Mouse (Mus musculus) neural tube, embryonic 15.5 days (tissue): ENCODE data around the gene H2afx. TPM values are rescaled to one million over a fixed set of nuclear protein-coding genes. Genes with fewer than 3 reads are reported as not detected.
"Not testable (repeated sequence)": the region's sequence is repeated elsewhere in the genome, so short reads cannot be mapped to it uniquely, and the experiment has no call there.

Source experiments
- ATAC-seq: fragments of 200-750 bp; cut with Nextera tagmentation; 2 replicates; pipeline ENCODE4 v1.8.0; 2017; ENCODE audit warnings: mild to moderate bottlenecking, moderate TSS enrichment, moderate library complexity; ENCODE audit not compliant: low FRiP score
- H3K27ac ChIP-seq: fragments of 300-500 bp; sonication (generic); replicated peaks from 2 replicates; pipeline ENCODE4 v1.5.1; 2015; ENCODE audit warnings: mild to moderate bottlenecking, inconsistent platforms
- H3K27me3 ChIP-seq: fragments of 300-500 bp; sonication (generic); replicated peaks from 2 replicates; pipeline ENCODE4 v1.6.1; 2015; ENCODE audit warnings: inconsistent platforms
- H3K36me3 ChIP-seq: fragments of 300-500 bp; sonication (generic); 2 replicates; pipeline ENCODE4 v1.6.1; 2015; ENCODE audit warnings: inconsistent platforms
- H3K4me1 ChIP-seq: fragments of 300-500 bp; sonication (generic); 2 replicates; pipeline ENCODE4 v1.6.1; 2015; ENCODE audit warnings: inconsistent platforms
- H3K4me2 ChIP-seq: fragments of 300-500 bp; sonication (generic); 2 replicates; pipeline ENCODE4 v1.6.1; 2015; ENCODE audit warnings: inconsistent platforms, mild to moderate bottlenecking, moderate library complexity
- H3K4me3 ChIP-seq: fragments of 300-500 bp; sonication (generic); replicated peaks from 2 replicates; pipeline ENCODE4 v1.5.1; 2015; ENCODE audit warnings: mild to moderate bottlenecking, inconsistent platforms
- H3K9ac ChIP-seq: fragments of 300-500 bp; sonication (generic); replicated peaks from 2 replicates; pipeline ENCODE4 v1.6.1; 2015; ENCODE audit warnings: mild to moderate bottlenecking, inconsistent platforms
- H3K9me3 ChIP-seq: fragments of 300-500 bp; sonication (generic); replicated peaks from 2 replicates; pipeline ENCODE4 v1.6.1; 2016; ENCODE audit warnings: inconsistent platforms
- WGBS: fragments of 180-500 bp; shearing (Covaris S2); methylation state at CpG from one replicate; pipeline ENCODE4 v1.1.7; 2015; ENCODE audit warnings: mixed read lengths; 5-methylcytosine and 5-hydroxymethylcytosine counted together
- polyA plus RNA-seq: library from polyadenylated mRNA; unstranded; fragments of >200 nt; fragmentation: Nextera tagmentation; extraction: Ambion mirVana; gene quantifications from 2 replicates; pipeline ENCODE4 v1.2.1, GENCODE M21; 2015

H2afx gene
- polyA plus RNA-seq, 1 experiment from 2014 or later: 108 TPM

GRCm38 (mm10) chr9:44343781-44344421 lies 9.4 kb downstream of the H2afx start, which contains the start of gene Hmbs:
TSS of gene Hmbs (minus strand) at chr9:44344228.
- peaks cover 20% of the 10 kb centered on the region for H3K4me1 ChIP-seq
- peak within 1 kb of the TSS; percentile 70 for H3K4me2 ChIP-seq
- ATAC-seq: peak; percentile 95
- peak within 1 kb of the TSS; percentile 86 for H3K9ac ChIP-seq
- WGBS: under 1% methylated on average over 39 of the region's 39 CpGs
- H3K9me3 ChIP-seq: no peaks in the 10 kb centered on the region
- H3K36me3 ChIP-seq: peaks cover 31% of the 10 kb centered on the region
- no peaks in the 10 kb centered on the region for H3K27me3 ChIP-seq
- peak within 1 kb of the TSS; percentile 99 for H3K27ac ChIP-seq
- peak within 1 kb of the TSS; percentile 92 for H3K4me3 ChIP-seq

DNA sequence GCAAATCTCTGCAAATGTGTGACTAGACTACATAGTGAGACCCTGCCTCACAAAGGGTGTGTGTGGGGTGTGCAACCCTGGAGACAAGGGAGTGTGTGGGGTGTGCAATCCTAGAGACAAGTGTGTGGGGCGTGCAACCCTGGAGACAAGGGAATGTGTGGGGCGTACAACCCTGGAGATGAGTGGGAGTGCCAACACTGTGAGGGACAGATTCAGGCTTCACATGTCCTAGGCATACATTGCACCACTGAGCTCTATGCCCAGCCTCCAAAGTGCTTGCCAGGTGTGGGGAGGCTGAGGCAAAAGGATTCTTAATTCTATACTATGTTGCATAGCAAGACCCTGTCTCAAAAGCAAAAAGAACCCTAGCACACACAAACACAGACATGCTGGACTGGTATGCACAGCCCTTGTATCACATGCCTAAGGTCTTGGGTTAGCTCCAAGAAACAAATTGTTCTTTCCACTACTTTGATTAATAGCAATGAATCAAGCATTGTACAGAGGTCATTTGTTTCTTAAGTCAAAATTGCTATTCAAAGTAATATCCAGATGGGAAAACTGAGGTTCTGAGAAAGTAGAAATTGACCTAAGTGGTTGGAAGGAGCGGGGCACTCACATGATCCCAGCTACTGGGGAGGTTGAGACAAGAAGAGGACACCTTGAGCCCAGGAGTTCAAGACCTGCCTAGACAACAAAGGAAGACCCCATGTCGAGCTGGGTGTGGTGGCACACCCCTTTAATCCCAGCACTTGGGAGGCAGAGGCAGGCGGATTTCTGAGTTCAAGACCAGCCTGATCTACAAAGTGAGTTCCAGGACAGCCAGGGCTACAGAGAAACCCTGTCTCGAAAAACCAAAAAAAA lies 11.3 kb downstream of the H2afx start:
- Histone ChIP-seq H3K27me3 (no peaks in the 10 kb centered on the region), H3K9me3 (no peaks in the 10 kb centered on the region), H3K36me3 (peaks cover 42% of the 10 kb centered on the region), H3K27ac (no peak overlapping the region), H3K4me1 (peaks cover 20% of the 10 kb centered on the region), H3K9ac (no peak overlapping the region), H3K4me3 (no peak overlapping the region), H3K4me2 (no peak overlapping the region)
- WGBS: 95% methylated on average over 6 of the region's 6 CpGs
- ATAC-seq: no peak

- WGBS: 94% methylated on average over 9 of the region's 9 CpGs
- Histone ChIP-seq H3K36me3 (peaks cover 56% of the 10 kb centered on the region), H3K4me1 (peaks cover 18% of the 10 kb centered on the region)
Observed at GRCm38 (mm10) chr9:44347166-44347565, 12.7 kb downstream of the H2afx start.

GRCm38 (mm10) chr9:44347621-44348020 lies 13.1 kb downstream of the H2afx start:
- WGBS: 94% methylated on average over 4 of the region's 4 CpGs
- H3K36me3 ChIP-seq: peaks cover 61% of the 10 kb centered on the region

More at GRCm38 (mm10) chr9:44347166-44347565, 12.7 kb downstream of the H2afx start:
- no peak for ATAC-seq
- Histone ChIP-seq H3K4me3 (no peak overlapping the region), H3K9ac (no peak overlapping the region), H3K9me3 (no peaks in the 10 kb centered on the region), H3K4me2 (no peak overlapping the region), H3K27me3 (no peaks in the 10 kb centered on the region), H3K27ac (no peak overlapping the region)

DNA sequence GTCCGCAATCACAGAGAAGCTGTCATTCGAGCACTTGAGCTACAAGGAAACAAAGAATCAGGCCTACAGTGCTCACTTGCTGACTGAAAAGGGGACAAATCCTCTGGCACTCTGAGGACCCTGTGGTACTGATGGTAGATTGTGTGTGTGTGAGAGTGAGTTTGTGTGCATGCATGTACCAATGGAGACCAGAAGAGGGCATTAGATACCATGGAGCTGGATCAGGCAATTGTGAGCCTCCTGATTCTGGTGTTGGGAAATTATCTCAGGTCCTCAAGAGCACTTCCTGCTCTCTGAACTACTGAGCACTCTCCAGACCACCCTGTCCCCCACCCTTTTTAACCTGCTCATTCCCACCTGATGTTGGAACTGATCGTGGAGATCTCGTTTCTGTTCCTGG lies 14.1 kb downstream of the H2afx start:
- ATAC-seq: no peak
- H3K9ac ChIP-seq: no peak overlapping the region
- peaks cover 5% of the 10 kb centered on the region; the same call in 1 of the 2 replicates for H3K4me1 ChIP-seq
- no peak overlapping the region for H3K4me2 ChIP-seq
- no peak overlapping the region for H3K4me3 ChIP-seq
- no peaks in the 10 kb centered on the region for H3K27me3 ChIP-seq
- WGBS: 97% methylated on average over 4 of the region's 4 CpGs
- H3K9me3 ChIP-seq: no peaks in the 10 kb centered on the region
- no peak overlapping the region for H3K27ac ChIP-seq
- peaks cover 70% of the 10 kb centered on the region for H3K36me3 ChIP-seq

More at GRCm38 (mm10) chr9:44347621-44348020, 13.1 kb downstream of the H2afx start:
- no peak overlapping the region for H3K4me2 ChIP-seq
- no peak overlapping the region for H3K9ac ChIP-seq
- no peaks in the 10 kb centered on the region for H3K9me3 ChIP-seq
- no peaks in the 10 kb centered on the region for H3K27me3 ChIP-seq
- no peak overlapping the region for H3K4me3 ChIP-seq
- ATAC-seq: no peak
- peaks cover 14% of the 10 kb centered on the region for H3K4me1 ChIP-seq
- no peak overlapping the region for H3K27ac ChIP-seq

DNA sequence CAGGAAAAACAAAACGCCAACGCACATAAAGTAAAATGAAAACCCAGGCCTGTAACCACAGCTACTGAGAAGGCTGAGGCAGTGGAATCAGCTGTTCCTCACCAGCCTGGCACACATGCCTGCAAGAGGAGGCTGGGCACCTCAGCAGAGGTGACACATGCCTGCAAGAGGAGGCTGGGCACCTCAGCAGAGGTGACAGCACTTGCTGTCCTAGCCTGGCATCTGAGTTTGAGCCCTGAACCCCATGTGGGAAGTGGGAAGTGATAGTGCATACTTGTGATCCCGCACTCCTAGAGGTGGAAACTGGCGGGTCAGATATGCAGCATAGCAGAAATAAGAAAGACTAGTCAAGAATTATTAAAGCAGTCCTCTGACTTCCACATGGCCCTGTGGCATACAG lies 16.9 kb downstream of the H2afx start:
- Histone ChIP-seq H3K27ac (no peak overlapping the region), H3K4me1 (no peaks in the 10 kb centered on the region), H3K36me3 (peaks cover 95% of the 10 kb centered on the region), H3K4me3 (no peak overlapping the region), H3K4me2 (no peak overlapping the region), H3K9me3 (no peaks in the 10 kb centered on the region), H3K9ac (no peak overlapping the region), H3K27me3 (no peaks in the 10 kb centered on the region)
- ATAC-seq: no peak
- 95% methylated on average over 4 of the region's 4 CpGs for WGBS

DNA sequence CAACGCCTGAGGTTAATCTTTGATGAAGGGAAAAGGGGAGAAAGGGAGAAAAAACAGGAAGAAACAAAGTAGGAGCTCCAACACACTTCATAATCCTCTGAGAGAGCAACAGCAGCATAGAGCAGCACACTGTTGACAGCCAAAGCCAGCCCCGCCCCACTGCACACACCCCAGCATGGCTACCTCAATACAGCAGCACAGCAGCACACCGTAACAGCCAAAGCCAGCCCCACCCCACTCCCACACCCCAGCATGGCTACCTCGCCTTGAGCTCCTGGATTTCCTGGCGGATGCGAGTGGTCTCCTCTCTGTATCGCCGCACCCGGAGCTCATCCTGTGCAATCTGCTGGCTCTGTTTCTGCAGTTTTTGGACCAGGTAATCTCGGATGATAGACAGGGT lies 17.8 kb downstream of the H2afx start:
- Histone ChIP-seq H3K9ac (no peak overlapping the region), H3K4me3 (no peak overlapping the region), H3K27me3 (no peaks in the 10 kb centered on the region), H3K9me3 (no peaks in the 10 kb centered on the region), H3K4me2 (no peak overlapping the region), H3K36me3 (peaks cover 97% of the 10 kb centered on the region), H3K4me1 (no peaks in the 10 kb centered on the region), H3K27ac (no peak overlapping the region)
- ATAC-seq: no peak
- 94% methylated on average over 10 of the region's 10 CpGs for WGBS

DNA sequence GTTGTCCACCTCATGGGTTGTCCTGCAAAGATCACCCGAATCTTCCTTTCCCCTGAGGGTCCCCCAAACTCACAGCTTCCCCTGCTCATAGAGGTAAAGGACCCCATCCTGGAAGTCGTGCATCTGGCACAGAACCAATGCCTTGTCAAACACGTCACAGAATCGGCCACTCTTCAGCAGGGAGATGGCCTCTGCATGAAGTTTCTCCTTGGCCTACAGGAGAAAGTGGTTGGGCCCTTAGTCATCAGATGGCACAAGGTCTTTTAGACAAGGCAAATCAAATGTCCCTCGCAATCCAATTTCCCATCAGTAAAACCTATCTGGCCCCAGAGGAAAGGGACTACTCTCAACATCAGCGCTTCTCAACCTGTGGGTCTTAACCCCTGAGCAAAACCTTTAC lies 18.6 kb downstream of the H2afx start:
- Histone ChIP-seq H3K27ac (no peak overlapping the region), H3K27me3 (no peaks in the 10 kb centered on the region), H3K9ac (no peak overlapping the region), H3K4me3 (no peak overlapping the region), H3K9me3 (no peaks in the 10 kb centered on the region), H3K4me1 (peaks cover 3% of the 10 kb centered on the region; the same call in 1 of the 2 replicates), H3K4me2 (no peak overlapping the region), H3K36me3 (peaks cover 95% of the 10 kb centered on the region)
- WGBS: 97% methylated on average over 6 of the region's 6 CpGs
- no peak for ATAC-seq

DNA sequence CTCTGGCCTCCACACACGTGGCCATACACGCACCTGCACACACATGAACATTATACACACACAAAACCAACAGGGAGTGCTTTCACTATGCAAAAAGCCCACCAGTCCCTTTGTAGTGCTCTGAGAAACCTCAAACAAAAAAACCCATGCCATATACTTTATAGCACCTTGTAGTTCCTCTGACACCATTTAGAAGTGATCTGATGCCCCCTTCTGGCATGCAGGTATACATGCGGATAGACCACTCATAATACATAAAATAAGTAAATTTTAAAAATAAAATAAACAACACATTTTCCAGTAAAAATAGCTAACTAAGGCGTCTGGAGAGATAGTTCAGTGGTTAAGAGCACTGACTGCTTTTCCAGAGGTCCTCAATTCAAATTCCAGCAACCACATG lies 22.7 kb downstream of the H2afx start:
- H3K4me1 ChIP-seq: peaks cover 11% of the 10 kb centered on the region
- H3K4me2 ChIP-seq: no peak overlapping the region
- H3K36me3 ChIP-seq: peaks cover 72% of the 10 kb centered on the region
- ATAC-seq: no peak
- H3K9ac ChIP-seq: no peak overlapping the region
- 70% methylated on average over 4 of the region's 4 CpGs for WGBS
- no peak overlapping the region for H3K4me3 ChIP-seq
- no peak overlapping the region for H3K27ac ChIP-seq
- no peaks in the 10 kb centered on the region for H3K9me3 ChIP-seq
- no peaks in the 10 kb centered on the region for H3K27me3 ChIP-seq

GRCm38 (mm10) chr9:44361190-44361917 lies 26.9 kb downstream of the H2afx start, which contains the start of gene Vps11:
TSS of gene Vps11 (minus strand) at chr9:44361670.
- Histone ChIP-seq H3K9ac (peak within 1 kb of the TSS; percentile 62), H3K9me3 (no peaks in the 10 kb centered on the region), H3K27me3 (no peaks in the 10 kb centered on the region), H3K4me3 (peak within 1 kb of the TSS; percentile 57), H3K4me1 (peaks cover 11% of the 10 kb centered on the region), H3K4me2 (peak within 1 kb of the TSS; percentile 67), H3K27ac (peak within 1 kb of the TSS; percentile 68), H3K36me3 (peaks cover 31% of the 10 kb centered on the region)
- peak; percentile 92 for ATAC-seq
- WGBS: under 1% methylated on average over 44 of the region's 44 CpGs

DNA sequence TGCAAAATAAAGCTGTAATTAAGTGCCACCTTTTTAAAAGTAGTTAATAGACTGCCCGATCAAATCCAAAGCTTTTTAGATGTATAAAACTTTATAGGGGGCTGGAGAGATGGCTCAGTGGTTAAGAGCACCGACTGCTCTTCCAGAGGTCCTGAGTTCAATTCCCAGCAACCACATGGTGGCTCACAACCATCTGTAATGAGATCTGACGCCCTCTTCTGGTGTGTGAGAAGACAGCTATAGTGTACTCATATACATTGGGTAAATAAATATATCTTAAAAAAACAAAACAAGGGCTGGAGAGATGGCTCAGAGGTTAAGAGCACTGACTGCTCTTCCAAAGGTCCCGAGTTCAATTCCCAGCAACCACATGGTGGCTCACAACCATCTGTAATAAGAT lies 27.4 kb downstream of the H2afx start:
- not testable (repeated sequence) for H3K9me3 ChIP-seq, H3K27me3 ChIP-seq
- ATAC-seq: peak; percentile 39; the same call in 1 of the 2 replicates
- Histone ChIP-seq H3K4me2 (peak overlapping the region; percentile 67), H3K4me3 (peak overlapping the region; percentile 57), H3K9ac (peak overlapping the region; percentile 62; the same call in 1 of the 2 replicates), H3K36me3 (peaks cover 25% of the 10 kb centered on the region), H3K27ac (peak overlapping the region; percentile 68), H3K4me1 (peaks cover 11% of the 10 kb centered on the region)
- 40% methylated on average over 4 of the region's 4 CpGs for WGBS
